Mouse (Mus musculus) brain, embryonic 14.5 days (tissue): Measurements from ENCODE around the gene Nfkbil1. TPM values are rescaled to one million over a fixed set of nuclear protein-coding genes. Genes with fewer than 3 reads are reported as not detected.

Source experiments
- DNase-seq: peaks from one replicate; pipeline ENCODE4 v3.0.0-alpha.2; 2011; ENCODE audit warnings: low read depth
- CTCF ChIP-seq: fragments of 200-500 bp; IDR thresholded peaks from 2 replicates; pipeline ENCODE4 v1.5.1; 2012; ENCODE audit warnings: inconsistent platforms, mild to moderate bottlenecking, moderate library complexity, borderline replicate concordance; ENCODE audit not compliant: insufficient read depth, insufficient read length; ENCODE audit errors: extremely low read depth
- POLR2A ChIP-seq: fragments of 200-500 bp; IDR thresholded peaks from 2 replicates; pipeline ENCODE4 v1.6.1; 2012; ENCODE audit warnings: mild to moderate bottlenecking, inconsistent platforms, borderline replicate concordance; ENCODE audit not compliant: poor library complexity, insufficient read depth, insufficient read length, severe bottlenecking; ENCODE audit errors: extremely low read depth
- polyA plus RNA-seq: library from polyadenylated mRNA; depleted of rRNA; stranded (reverse); fragments of >200 nt; gene quantifications from 2 replicates; pipeline ENCODE4 v1.2.3, GENCODE M21; 2012

Gene Nfkbil1
- polyA plus RNA-seq, 1 experiment: 13.4 TPM

DNA sequence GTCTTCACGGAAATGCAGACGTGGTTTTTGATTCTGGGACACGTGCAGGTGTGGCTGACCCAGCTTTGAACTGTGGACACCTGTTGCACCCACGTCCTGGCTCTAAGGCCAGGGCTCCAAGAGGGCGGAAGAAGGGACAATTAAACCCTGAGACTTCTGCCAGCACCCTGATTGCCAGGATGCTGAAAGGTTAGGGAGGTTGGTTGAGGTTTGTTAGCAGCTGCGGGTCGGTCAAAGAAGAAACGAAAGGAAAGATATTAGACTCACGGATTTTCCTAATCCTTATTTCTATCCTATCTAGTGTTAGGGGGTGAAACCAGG, 39.3 kb downstream of the Nfkbil1 start:
- no peak for DNase-seq
- TF ChIP-seq CTCF (no peak), POLR2A (no peak)

DNA sequence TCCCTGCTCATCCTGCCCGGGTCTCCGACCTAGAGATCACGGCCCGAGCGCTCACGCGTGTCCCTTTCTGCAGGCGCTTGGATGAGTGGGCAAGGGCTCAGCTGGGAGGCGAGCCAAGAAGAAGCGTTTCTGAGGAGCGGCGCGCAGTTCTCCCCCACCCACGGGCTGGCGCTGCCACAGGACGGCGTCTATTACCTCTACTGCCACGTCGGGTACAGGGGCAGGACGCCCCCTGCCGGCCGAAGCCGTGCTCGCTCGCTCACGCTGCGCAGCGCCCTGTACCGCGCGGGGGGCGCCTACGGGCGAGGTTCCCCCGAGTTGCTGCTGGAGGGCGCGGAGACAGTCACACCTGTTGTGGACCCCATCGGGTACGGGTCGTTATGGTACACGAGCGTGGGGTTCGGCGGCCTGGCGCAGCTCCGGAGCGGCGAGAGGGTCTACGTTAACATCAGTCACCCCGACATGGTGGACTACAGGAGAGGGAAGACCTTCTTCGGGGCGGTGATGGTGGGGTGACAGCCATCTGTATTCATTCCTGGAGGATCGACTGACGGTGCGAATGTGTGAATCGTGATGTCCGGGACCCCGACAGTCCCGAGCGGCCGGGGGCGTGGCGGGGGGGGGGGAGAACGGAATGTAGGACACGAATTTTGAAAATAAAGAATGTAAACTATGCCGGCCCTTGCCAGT, 39.8 kb downstream of the Nfkbil1 start:
- TF ChIP-seq CTCF: peak; percentile 86
- TF ChIP-seq POLR2A: no peak
- peak; percentile 71 for DNase-seq

GRCm38 (mm10) chr17:35194844-35195630, 40.6 kb downstream of the Nfkbil1 start:
- no peak for TF ChIP-seq POLR2A
- no peak for TF ChIP-seq CTCF
- no peak for DNase-seq

DNA sequence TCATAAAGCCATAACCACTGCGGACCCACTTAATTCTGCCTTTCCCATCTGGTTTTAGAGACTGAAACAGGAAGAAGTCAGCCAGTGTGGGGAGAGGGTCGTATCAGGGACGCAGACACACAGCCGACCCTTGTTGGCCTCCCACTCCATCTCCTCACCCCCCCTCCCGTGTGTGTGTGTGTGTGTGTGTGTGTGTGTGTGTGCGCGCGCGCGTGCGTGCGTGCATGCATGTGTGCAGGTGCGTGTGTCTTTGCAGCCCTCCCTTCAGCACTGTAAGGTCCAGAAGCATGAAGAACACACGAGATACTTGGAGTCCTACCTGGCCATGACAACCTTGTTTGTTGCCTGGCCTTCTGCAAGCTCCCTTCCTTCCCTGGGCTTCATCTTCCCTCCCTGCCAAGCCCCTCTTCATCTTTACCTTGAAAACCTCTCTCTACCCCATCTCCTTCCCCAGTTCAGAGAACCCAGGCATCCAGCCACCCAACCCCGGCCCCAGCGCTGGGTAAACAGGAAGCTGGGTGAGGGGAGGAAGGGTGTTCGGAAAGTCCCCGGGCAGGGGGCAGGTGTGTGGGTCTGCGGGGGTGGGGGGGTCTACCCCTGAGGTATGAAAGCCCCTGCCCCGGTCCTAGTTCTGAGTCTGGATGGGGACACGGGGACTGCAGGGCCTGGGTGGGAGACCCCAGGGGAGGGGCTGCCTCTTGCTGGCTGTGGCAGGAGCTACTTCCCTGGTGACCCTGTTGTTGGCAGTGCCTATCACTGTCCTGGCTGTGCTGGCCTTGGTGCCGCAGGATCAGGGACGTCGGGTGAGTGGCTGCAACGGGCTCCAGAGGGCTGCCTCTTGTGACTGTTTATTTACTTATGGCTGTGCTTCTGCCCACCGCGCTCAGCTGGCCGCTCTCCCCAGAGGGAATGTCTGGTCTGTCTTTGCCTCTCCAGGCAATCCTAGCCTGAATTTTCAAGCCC, 41.4 kb downstream of the Nfkbil1 start, which contains the start of gene Ltb:
TSS of gene Ltb (plus strand) at position 559 of the 963 bp plus-strand sequence.
- TF ChIP-seq CTCF (no peak), POLR2A (no peak)
- DNase-seq: no peak

GRCm38 (mm10) chr17:35192924-35193323, 42.7 kb downstream of the Nfkbil1 start:
- no peak for DNase-seq
- no peak for TF ChIP-seq POLR2A
- no peak for TF ChIP-seq CTCF

GRCm38 (mm10) chr17:35191723-35192122, 43.9 kb downstream of the Nfkbil1 start:
- no peak for DNase-seq

GRCm38 (mm10) chr17:35190096-35190495, 45.5 kb downstream of the Nfkbil1 start:
- TF ChIP-seq CTCF (no peak), POLR2A (no peak)
- no peak for DNase-seq

More at GRCm38 (mm10) chr17:35191723-35192122, 43.9 kb downstream of the Nfkbil1 start:
- no peak for TF ChIP-seq POLR2A
- TF ChIP-seq CTCF: no peak

DNA sequence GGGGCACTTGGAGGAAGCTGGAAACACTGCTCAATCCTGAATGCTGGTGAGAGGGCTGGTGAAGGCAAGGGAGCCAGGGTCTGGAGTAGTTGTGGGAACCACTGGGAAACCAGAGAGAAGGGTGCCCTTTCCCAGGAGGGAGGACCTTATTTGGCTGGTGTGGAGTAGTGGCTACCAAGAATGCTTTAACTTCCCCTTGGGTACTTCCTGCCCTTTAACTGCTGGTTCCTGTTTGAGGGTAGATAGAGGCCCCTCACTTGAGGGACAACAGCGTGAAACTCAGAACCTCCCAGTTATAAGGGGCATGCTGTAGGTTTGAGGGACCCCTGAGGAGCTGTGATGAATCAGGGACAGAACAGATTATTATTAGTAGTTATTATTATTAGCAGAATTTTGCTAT, 46.4 kb downstream of the Nfkbil1 start:
- TF ChIP-seq CTCF (no peak), POLR2A (no peak)
- DNase-seq: no peak

DNA sequence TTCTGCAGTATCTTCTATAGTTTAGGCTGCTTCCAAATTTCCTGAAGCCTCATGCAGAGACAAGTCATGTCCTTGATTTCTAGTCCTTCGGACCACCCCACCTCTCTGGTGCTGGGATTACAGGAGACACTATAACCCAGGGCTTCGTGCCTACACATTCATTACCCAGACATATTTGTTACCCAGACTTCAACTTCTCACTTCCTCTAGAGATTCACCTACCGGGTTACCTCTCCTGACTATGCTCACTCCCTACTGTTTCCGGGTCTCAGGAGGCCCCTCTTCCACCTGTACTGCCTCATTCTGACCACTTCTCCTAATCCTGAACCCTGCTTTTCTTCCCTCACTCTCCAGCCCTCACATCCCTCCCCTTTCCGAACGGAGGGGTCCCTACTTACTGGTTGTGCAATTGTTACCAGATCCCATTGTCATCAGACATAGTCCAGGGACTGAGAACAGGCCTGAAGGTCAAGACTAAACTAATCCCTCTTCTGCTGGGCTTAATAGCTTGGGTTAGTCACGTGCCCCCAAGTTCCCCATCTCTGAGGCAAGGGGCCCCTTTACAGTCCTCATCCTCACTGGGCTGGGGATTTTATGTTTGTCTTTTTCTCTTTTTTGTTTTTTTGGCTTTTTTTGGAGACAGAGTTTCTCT, 47.5 kb downstream of the Nfkbil1 start, which contains the start of gene Lst1:
TSS of gene Lst1 (minus strand) at position 481 of the 652 bp plus-strand sequence.
- no peak for DNase-seq
- TF ChIP-seq CTCF: no peak
- no peak for TF ChIP-seq POLR2A

DNA sequence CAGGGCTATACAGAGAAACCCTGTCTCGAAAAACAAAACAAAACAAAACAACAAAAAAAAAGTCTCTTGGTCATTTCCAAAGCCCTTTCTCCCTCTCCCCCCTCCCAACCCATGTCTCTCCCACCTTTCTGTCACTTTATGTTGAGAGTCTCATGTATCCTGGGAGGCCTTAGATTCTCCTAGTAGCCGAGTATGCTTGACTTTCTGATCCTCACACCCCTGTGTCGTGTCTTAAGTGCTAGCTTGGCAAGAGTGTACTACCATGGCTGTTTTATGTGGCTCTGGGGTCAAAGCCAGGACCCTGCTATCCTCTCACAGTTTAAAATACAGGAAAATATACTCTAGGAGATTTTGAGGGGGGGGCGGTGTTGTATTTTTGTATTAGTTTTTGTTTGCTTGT, 48.2 kb downstream of the Nfkbil1 start:
- TF ChIP-seq CTCF: no peak
- no peak for TF ChIP-seq POLR2A

GRCm38 (mm10) chr17:35186681-35187080, 48.9 kb downstream of the Nfkbil1 start:
- TF ChIP-seq CTCF (no peak), POLR2A (no peak)
- DNase-seq: peak; percentile 18

More for the DNA sequence above, 48.2 kb downstream of the Nfkbil1 start:
- no peak for DNase-seq
